Mouse (Mus musculus): ENCODE data around the gene Prkcd. TPM values are rescaled to one million over a fixed set of nuclear protein-coding genes. Genes with fewer than 3 reads are reported as not detected.

Prkcd gene
- polyA plus RNA-seq, 2 experiments = 11.4 to 18.7 TPM

DNA sequence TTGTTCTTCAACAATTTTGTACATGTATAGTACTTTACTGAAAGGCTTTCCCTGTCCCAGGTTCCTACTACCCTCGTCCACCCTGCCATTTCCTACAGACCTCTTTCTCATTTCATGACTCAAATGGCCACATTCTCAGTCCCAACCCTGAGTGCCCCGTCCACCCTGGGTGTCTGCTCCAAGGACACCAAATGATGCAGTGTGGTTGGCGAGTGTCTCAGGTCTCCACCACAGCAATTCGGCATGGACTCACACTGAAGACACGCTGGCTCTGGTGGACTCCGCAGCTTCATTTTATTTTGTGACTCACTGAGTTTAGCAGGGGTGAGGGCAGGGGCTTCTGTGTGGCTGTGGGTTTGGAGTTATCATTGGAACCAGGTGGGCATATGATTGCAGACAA, 44.2 kb upstream of the Prkcd start:
- H3K4me3 ChIP-seq (ENCODE audit: insufficient read depth in 1 of 2, low read depth in 2 of 2, low read length in 2 of 2) = no peak overlapping the region
- no peak overlapping the region for H3K27ac ChIP-seq
- WGBS (ENCODE audit: insufficient replicate concordance) = 81% methylated on average over 6 of the region's 6 CpGs
- TF ChIP-seq CTCF (IDR thresholded peaks at IDR 0.05; ENCODE audit: low read depth) (no peak), EP300 (IDR thresholded peaks at IDR 0.05; ENCODE audit: low read depth) (no peak)
- H3K27me3 ChIP-seq (ENCODE audit: control insufficient read depth, insufficient read depth, low read length) = no peaks in the 10 kb centered on the region
- H3K4me1 ChIP-seq (replicated peaks; ENCODE audit: control insufficient read depth in 2 of 2, insufficient read depth in 2 of 2, low read length in 1 of 2) = peaks cover 0 to 9% of the 10 kb centered on the region in 2 experiments; a peak in 2 of 4 replicates
- no peak overlapping the region for H3K4me2 ChIP-seq (ENCODE audit: low read depth)
- H3K36me3 ChIP-seq (replicated peaks; ENCODE audit: control insufficient read depth, insufficient read depth, low read depth) = no peaks in the 10 kb centered on the region; the same call in 1 of the 2 replicates
- no peak for DNase-seq (ENCODE audit: low read depth in 3 of 3, low spot score in 3 of 3)
- H3K9ac ChIP-seq (replicated peaks) = no peak overlapping the region
- no peak for ATAC-seq (ENCODE audit: insufficient read depth)
- H3K9me3 ChIP-seq (ENCODE audit: control insufficient read depth, low read length) = no peaks in the 10 kb centered on the region

DNA sequence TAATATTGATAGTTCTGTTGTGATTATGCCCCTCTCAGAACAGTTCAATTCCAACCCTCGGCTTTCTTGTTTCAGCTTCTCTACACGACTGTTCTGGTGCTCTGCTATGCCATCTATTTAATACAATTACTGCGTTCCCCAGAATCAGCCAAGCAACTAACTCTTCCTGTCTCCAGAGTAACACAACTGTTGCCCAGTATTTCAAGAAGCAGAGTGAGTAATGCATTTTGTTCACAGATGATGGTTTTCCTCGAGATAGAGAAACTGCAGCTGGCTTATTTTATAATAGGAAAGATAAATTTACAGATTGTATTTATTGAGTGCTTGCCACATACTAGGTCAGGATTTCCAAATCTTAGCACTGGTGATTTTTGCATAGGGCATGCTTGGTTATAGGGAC, 40.6 kb upstream of the Prkcd start:
- Histone ChIP-seq H3K36me3 (replicated peaks; ENCODE audit: control insufficient read depth, insufficient read depth, low read depth) (peaks cover 9% of the 10 kb centered on the region), H3K4me3 (ENCODE audit: insufficient read depth in 1 of 2, low read depth in 2 of 2, low read length in 2 of 2) (no peak overlapping the region), H3K27me3 (ENCODE audit: control insufficient read depth, insufficient read depth, low read length) (no peaks in the 10 kb centered on the region), H3K4me1 (replicated peaks; ENCODE audit: control insufficient read depth in 2 of 2, insufficient read depth in 2 of 2, low read length in 1 of 2) (0 out of 4 replicates have a peak, but pooled peaks cover 0 to 2% of the 10 kb centered on the region in 2 experiments), H3K9ac (replicated peaks) (no peak overlapping the region), H3K27ac (no peak overlapping the region), H3K4me2 (ENCODE audit: low read depth) (no peak overlapping the region), H3K9me3 (ENCODE audit: control insufficient read depth, low read length) (no peaks in the 10 kb centered on the region)
- ATAC-seq (ENCODE audit: insufficient read depth) (no peak), DNase-seq (ENCODE audit: low read depth in 3 of 3, low spot score in 3 of 3) (no peak)
- WGBS (ENCODE audit: insufficient replicate concordance) = 76% methylated on average over 4 of the region's 4 CpGs
- TF ChIP-seq EP300 (IDR thresholded peaks at IDR 0.05; ENCODE audit: low read depth) (no peak), CTCF (IDR thresholded peaks at IDR 0.05; ENCODE audit: low read depth) (no peak)

DNA sequence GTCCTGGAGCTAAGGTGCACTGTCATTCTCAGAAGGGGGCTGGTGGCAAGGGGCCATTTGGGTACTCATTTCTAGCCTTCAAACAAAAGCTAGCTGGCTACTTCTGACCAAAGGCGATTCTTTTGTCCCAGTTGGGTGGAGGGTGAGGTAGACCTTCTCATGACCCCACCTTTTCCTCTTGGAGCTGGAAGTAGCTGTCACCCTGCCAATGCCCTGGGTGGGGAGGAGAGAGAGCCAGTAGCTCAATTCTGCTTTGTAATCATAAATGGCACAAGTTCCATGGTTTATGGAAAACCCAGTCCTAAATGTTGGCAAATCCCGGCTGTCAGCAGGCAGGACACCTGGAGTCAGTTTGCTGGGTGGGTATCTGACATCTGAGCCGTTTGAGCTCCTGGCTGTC, 40.1 kb upstream of the Prkcd start:
- no peak for ATAC-seq (ENCODE audit: insufficient read depth)
- peaks cover 9% of the 10 kb centered on the region for H3K36me3 ChIP-seq (replicated peaks; ENCODE audit: control insufficient read depth, insufficient read depth, low read depth)
- no peak overlapping the region for H3K4me3 ChIP-seq (ENCODE audit: insufficient read depth in 1 of 2, low read depth in 2 of 2, low read length in 2 of 2)
- no peak overlapping the region for H3K4me2 ChIP-seq (ENCODE audit: low read depth)
- no peak overlapping the region for H3K27ac ChIP-seq
- WGBS (ENCODE audit: insufficient replicate concordance) = 62% methylated on average over 3 of the region's 3 CpGs
- H3K27me3 ChIP-seq (ENCODE audit: control insufficient read depth, insufficient read depth, low read length) = no peaks in the 10 kb centered on the region
- 0 out of 4 replicates have a peak, but pooled peaks cover 0 to under 1% of the 10 kb centered on the region in 2 experiments for H3K4me1 ChIP-seq (replicated peaks; ENCODE audit: control insufficient read depth in 2 of 2, insufficient read depth in 2 of 2, low read length in 1 of 2)
- no peak for DNase-seq (ENCODE audit: low read depth in 3 of 3, low spot score in 3 of 3)
- TF ChIP-seq EP300 (IDR thresholded peaks at IDR 0.05; ENCODE audit: low read depth) = no peak
- no peak for TF ChIP-seq CTCF (IDR thresholded peaks at IDR 0.05; ENCODE audit: low read depth)
- H3K9me3 ChIP-seq (ENCODE audit: control insufficient read depth, low read length) = no peaks in the 10 kb centered on the region
- no peak overlapping the region for H3K9ac ChIP-seq (replicated peaks)

GRCm38 (mm10) chr14:30655531-30655930, 29.5 kb upstream of the Prkcd start:
- H3K27me3 ChIP-seq (ENCODE audit: control insufficient read depth, insufficient read depth, low read length) = no peaks in the 10 kb centered on the region
- no peaks in the 10 kb centered on the region for H3K9me3 ChIP-seq (ENCODE audit: control insufficient read depth, low read length)
- WGBS (ENCODE audit: insufficient replicate concordance) = 44% methylated on average over 1 of the region's 1 CpGs
- DNase-seq (ENCODE audit: low read depth in 3 of 3, low spot score in 3 of 3) (no peak), ATAC-seq (ENCODE audit: insufficient read depth) (no peak)
- no peak overlapping the region for H3K9ac ChIP-seq (replicated peaks)
- no peak overlapping the region for H3K4me3 ChIP-seq (ENCODE audit: insufficient read depth in 1 of 2, low read depth in 2 of 2, low read length in 2 of 2)
- H3K4me1 ChIP-seq (replicated peaks; ENCODE audit: control insufficient read depth in 2 of 2, insufficient read depth in 2 of 2, low read length in 1 of 2) = peaks cover 5 to 10% of the 10 kb centered on the region in 2 experiments
- H3K4me2 ChIP-seq (ENCODE audit: low read depth) = peak overlapping the region; percentile 75; the same call in 1 of the 2 replicates
- no peaks in the 10 kb centered on the region for H3K36me3 ChIP-seq (replicated peaks; ENCODE audit: control insufficient read depth, insufficient read depth, low read depth)
- no peak for TF ChIP-seq CTCF (IDR thresholded peaks at IDR 0.05; ENCODE audit: low read depth)
- TF ChIP-seq EP300 (IDR thresholded peaks at IDR 0.05; ENCODE audit: low read depth) = no peak
- H3K27ac ChIP-seq = no peak overlapping the region

DNA sequence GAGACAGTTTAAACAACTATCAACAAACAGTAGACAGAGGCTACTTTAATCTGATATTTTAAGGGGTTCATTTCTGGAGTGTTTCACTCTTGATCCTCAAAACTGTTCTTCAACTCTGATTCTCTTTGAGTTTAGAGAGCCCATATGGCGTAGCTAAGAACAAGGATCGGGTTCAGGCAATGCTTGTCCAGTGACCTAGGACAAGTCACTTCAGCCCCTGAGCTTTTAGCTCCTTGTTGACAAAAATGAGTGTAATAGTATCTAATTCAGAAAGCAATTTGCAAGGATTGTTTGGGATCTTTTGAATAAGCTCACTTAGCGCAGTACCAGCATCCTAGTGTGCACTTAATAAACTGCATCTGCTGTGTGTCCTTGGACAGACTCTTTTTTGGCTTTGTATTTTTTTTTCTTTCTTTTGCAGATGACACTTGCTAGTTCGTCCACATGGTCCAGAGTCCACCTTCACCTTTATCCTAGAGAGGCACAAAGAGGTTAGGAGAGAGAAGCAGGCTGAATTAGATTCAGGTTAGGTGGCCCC, 28.8 kb upstream of the Prkcd start:
- Histone ChIP-seq H3K27ac (no peak overlapping the region), H3K4me2 (ENCODE audit: low read depth) (peak overlapping the region; percentile 75), H3K9ac (replicated peaks) (peak overlapping the region; percentile 75), H3K9me3 (ENCODE audit: control insufficient read depth, low read length) (no peaks in the 10 kb centered on the region), H3K4me1 (replicated peaks; ENCODE audit: control insufficient read depth in 2 of 2, insufficient read depth in 2 of 2, low read length in 1 of 2) (peaks cover 5 to 10% of the 10 kb centered on the region in 2 experiments), H3K36me3 (replicated peaks; ENCODE audit: control insufficient read depth, insufficient read depth, low read depth) (no peaks in the 10 kb centered on the region), H3K27me3 (ENCODE audit: control insufficient read depth, insufficient read depth, low read length) (no peaks in the 10 kb centered on the region), H3K4me3 (ENCODE audit: insufficient read depth in 1 of 2, low read depth in 2 of 2, low read length in 2 of 2) (peak overlapping the region; percentile 68 to 97)
- no peak for DNase-seq (ENCODE audit: low read depth in 3 of 3, low spot score in 3 of 3)
- ATAC-seq (ENCODE audit: insufficient read depth) = peak; percentile 13; the same call in 1 of the 2 replicates
- no peak for TF ChIP-seq EP300 (IDR thresholded peaks at IDR 0.05; ENCODE audit: low read depth)
- TF ChIP-seq CTCF (IDR thresholded peaks at IDR 0.05; ENCODE audit: low read depth) = no peak
- WGBS (ENCODE audit: insufficient replicate concordance) = 35% methylated on average over 4 of the region's 4 CpGs

Data from liver, embryonic 14.5 days (tissue).